Mouse (Mus musculus) limb, embryonic 12.5 days (tissue): ENCODE data around the gene Sox11. TPM values are rescaled to one million over a fixed set of nuclear protein-coding genes. Genes with fewer than 3 reads are reported as not detected.

Source experiments
- ATAC-seq: fragments of 200-750 bp; cut with Nextera tagmentation; 2 replicates; pipeline ENCODE4 v1.8.0; 2017; ENCODE audit warnings: low read depth, moderate TSS enrichment; ENCODE audit not compliant: insufficient number of reproducible peaks, insufficient read depth, low FRiP score, low TSS enrichment
- H3K27ac ChIP-seq: fragments of 300-500 bp; sonication (generic); 2 replicates; pipeline ENCODE4 v1.5.1; 2016; ENCODE audit warnings: mild to moderate bottlenecking, moderate library complexity
- H3K27me3 ChIP-seq: fragments of 300-500 bp; sonication (generic); 2 replicates; pipeline ENCODE4 v1.6.1; 2016; ENCODE audit warnings: mild to moderate bottlenecking, moderate library complexity
- H3K36me3 ChIP-seq: fragments of 300-500 bp; sonication (generic); 2 replicates; pipeline ENCODE4 v1.6.1; 2016; ENCODE audit warnings: mild to moderate bottlenecking, moderate library complexity
- H3K4me1 ChIP-seq: fragments of 300-500 bp; sonication (generic); replicated peaks from 2 replicates; pipeline ENCODE4 v1.6.1; 2016
- H3K4me2 ChIP-seq: fragments of 300-500 bp; sonication (generic); 2 replicates; pipeline ENCODE4 v1.6.1; 2016; ENCODE audit warnings: mild to moderate bottlenecking, moderate library complexity
- H3K4me3 ChIP-seq: fragments of 300-500 bp; sonication (generic); replicated peaks from 2 replicates; pipeline ENCODE4 v1.5.1; 2016; ENCODE audit warnings: mild to moderate bottlenecking
- H3K9ac ChIP-seq: fragments of 300-500 bp; sonication (generic); replicated peaks from 2 replicates; pipeline ENCODE4 v1.6.1; 2016; ENCODE audit warnings: mild to moderate bottlenecking, moderate library complexity
- H3K9me3 ChIP-seq: fragments of 300-500 bp; sonication (generic); 2 replicates; pipeline ENCODE4 v1.6.1; 2016; ENCODE audit warnings: mild to moderate bottlenecking, moderate library complexity
- WGBS: fragments of 180-500 bp; shearing (Covaris S2); methylation state at CpG from one replicate; pipeline ENCODE4 v1.1.7; 2016; 5-methylcytosine and 5-hydroxymethylcytosine counted together
- polyA plus RNA-seq: library from polyadenylated mRNA; unstranded; fragments of >200 nt; fragmentation: Nextera tagmentation; extraction: Ambion mirVana; gene quantifications from 2 replicates; pipeline ENCODE4 v1.2.1, GENCODE M21; 2016

Gene Sox11
- polyA plus RNA-seq, 1 experiment from 2014 or later: 273 TPM

GRCm38 (mm10) chr12:27298721-27299120 is 43.7 kb downstream of the Sox11 start:
- H3K9ac ChIP-seq: no peak overlapping the region
- H3K4me2 ChIP-seq: no peak overlapping the region
- H3K36me3 ChIP-seq: no peaks in the 10 kb centered on the region
- 86% methylated on average over 3 of the region's 3 CpGs for WGBS
- H3K4me3 ChIP-seq: no peak overlapping the region
- H3K27ac ChIP-seq: no peak overlapping the region
- peaks cover 3% of the 10 kb centered on the region; the same call in 1 of the 2 replicates for H3K4me1 ChIP-seq
- H3K9me3 ChIP-seq: no peaks in the 10 kb centered on the region
- no peak for ATAC-seq
- no peaks in the 10 kb centered on the region for H3K27me3 ChIP-seq

- Histone ChIP-seq H3K4me2 (no peak overlapping the region), H3K4me3 (no peak overlapping the region), H3K4me1 (peaks cover 10% of the 10 kb centered on the region; the same call in 1 of the 2 replicates), H3K36me3 (no peaks in the 10 kb centered on the region), H3K9me3 (no peaks in the 10 kb centered on the region), H3K27me3 (no peaks in the 10 kb centered on the region), H3K27ac (no peak overlapping the region), H3K9ac (no peak overlapping the region)
- ATAC-seq: no peak
- 33% methylated on average over 1 of the region's 1 CpGs for WGBS
These were observed 48.2 kb downstream of the Sox11 start for GRCm38 (mm10) chr12:27294191-27294590.

- no peaks in the 10 kb centered on the region for H3K27me3 ChIP-seq
- H3K4me1 ChIP-seq: peaks cover 10% of the 10 kb centered on the region; the same call in 1 of the 2 replicates
- no peaks in the 10 kb centered on the region for H3K36me3 ChIP-seq
- no peak for ATAC-seq
- H3K4me3 ChIP-seq: no peak overlapping the region
- no peak overlapping the region for H3K4me2 ChIP-seq
- H3K9me3 ChIP-seq: no peaks in the 10 kb centered on the region
- WGBS: 55% methylated on average over 10 of the region's 10 CpGs
- H3K9ac ChIP-seq: no peak overlapping the region
- H3K27ac ChIP-seq: no peak overlapping the region
These were observed 48.6 kb downstream of the Sox11 start for GRCm38 (mm10) chr12:27293736-27294135.

GRCm38 (mm10) chr12:27293208-27293607 is 49.2 kb downstream of the Sox11 start:
- Histone ChIP-seq H3K4me1 (peaks cover 10% of the 10 kb centered on the region; the same call in 1 of the 2 replicates), H3K4me3 (no peak overlapping the region), H3K4me2 (no peak overlapping the region), H3K9me3 (no peaks in the 10 kb centered on the region), H3K9ac (no peak overlapping the region), H3K27ac (no peak overlapping the region), H3K27me3 (no peaks in the 10 kb centered on the region), H3K36me3 (no peaks in the 10 kb centered on the region)
- WGBS: 24% methylated on average over 1 of the region's 1 CpGs
- no peak for ATAC-seq
